Mouse (Mus musculus) liver, embryonic 14.5 days (tissue): ENCODE data around the gene Tnfaip8l1.

Source experiments
- CTCF ChIP-seq: IDR thresholded peaks from 2 replicates; pipeline ENCODE4 v1.5.1; 2016; ENCODE audit warnings: antibody characterized with exemption, low read depth, control low read depth
- EP300 ChIP-seq: IDR thresholded peaks from 2 replicates; pipeline ENCODE4 v1.6.1; 2016; ENCODE audit warnings: antibody characterized with exemption, low read depth

DNA sequence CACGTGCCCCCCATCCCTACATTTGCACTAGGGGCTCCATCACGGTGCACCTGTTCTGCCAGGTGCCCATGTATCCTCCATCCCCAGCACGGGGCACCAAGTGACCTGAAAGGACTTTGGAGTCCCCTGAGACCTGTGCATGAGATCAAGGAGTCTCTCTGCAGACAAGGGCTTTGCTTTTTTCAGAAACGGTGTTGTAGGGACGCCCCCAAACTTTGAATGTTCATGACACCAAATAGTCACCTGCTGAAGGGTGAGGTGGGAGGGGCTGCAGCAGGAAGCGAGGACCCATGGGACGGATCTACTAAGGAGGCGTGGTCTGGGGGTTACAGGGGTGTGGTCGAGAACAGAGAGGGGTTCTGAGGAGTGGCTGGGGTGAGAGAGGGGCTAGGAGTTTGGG lies 14.0 kb upstream of the Tnfaip8l1 start:
- TF ChIP-seq CTCF (no peak), EP300 (no peak)
